Mouse (Mus musculus) hindbrain, embryonic 10.5 days (tissue): ENCODE measurements at regions not wholly inside any gene's neighbourhood (a gene's known extent, or its start where the extent isn't known, plus 50 kb on each side); places are given as distances from the start of the nearest gene placed in this dataset.

ENCODE experiments used
- DNase-seq: peaks from one replicate; pipeline ENCODE4 v3.0.0-alpha.2; 2017; ENCODE audit warnings: low spot score
- H3K27ac ChIP-seq: fragments of 300-500 bp; sonication (generic); 2 replicates; pipeline ENCODE4 v1.5.1; 2016; ENCODE audit warnings: mild to moderate bottlenecking, moderate library complexity
- H3K27me3 ChIP-seq: fragments of 300-500 bp; sonication (generic); 2 replicates; pipeline ENCODE4 v1.6.1; 2016; ENCODE audit warnings: mild to moderate bottlenecking; ENCODE audit not compliant: poor library complexity, insufficient read depth, severe bottlenecking
- H3K36me3 ChIP-seq: fragments of 300-500 bp; sonication (generic); 2 replicates; pipeline ENCODE4 v1.6.1; 2016; ENCODE audit warnings: mild to moderate bottlenecking, moderate library complexity
- H3K4me1 ChIP-seq: fragments of 300-500 bp; sonication (generic); replicated peaks from 2 replicates; pipeline ENCODE4 v1.6.1; 2016; ENCODE audit warnings: mild to moderate bottlenecking
- H3K4me3 ChIP-seq: fragments of 300-500 bp; sonication (generic); 2 replicates; pipeline ENCODE4 v1.5.1; 2016; ENCODE audit warnings: mild to moderate bottlenecking, moderate library complexity
- H3K9me3 ChIP-seq: fragments of 300-500 bp; sonication (generic); 2 replicates; pipeline ENCODE4 v1.6.1; 2016; ENCODE audit warnings: mild to moderate bottlenecking, moderate library complexity
- WGBS: fragments of 180-500 bp; shearing (Covaris S2); methylation state at CpG from one replicate; pipeline ENCODE4 v1.1.7; 2016; 5-methylcytosine and 5-hydroxymethylcytosine counted together

DNA sequence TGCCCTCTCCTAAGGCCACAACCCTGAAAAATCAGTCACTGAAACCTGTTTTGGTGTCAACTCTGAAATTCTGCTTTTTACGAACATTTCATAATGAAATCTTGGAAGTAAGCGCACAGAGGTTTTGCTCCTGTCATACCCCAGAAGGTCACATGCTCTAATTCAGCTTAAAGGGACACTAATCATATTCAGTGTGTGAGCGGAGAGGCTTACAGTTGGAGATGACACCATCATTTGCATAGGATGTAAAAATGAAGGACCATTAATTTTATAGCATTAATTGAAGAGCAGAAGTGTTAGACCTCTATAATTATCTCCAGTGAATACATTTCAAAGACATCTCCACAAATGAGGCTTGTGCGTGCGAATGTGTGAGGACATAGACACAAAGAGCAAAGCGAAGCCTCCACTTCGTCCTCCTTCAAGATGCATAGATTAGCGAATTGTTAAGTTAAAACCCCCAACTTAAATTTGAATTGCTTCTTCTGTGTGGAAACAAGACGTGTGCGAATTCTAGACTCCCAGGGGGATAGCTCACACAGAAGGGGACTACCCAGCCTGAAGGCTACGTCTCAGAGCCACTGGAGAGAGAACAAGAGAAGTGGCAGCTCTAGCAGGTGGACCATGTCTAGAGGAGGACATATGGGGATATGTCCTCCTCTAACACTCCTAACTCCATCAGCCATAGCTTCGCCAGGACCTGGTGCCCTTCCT, 479.0 kb upstream of the Kif2a start:
- H3K4me3 ChIP-seq = no peak overlapping the region
- H3K27ac ChIP-seq = no peak overlapping the region
- no peaks in the 10 kb centered on the region; the same call in 1 of the 2 replicates for H3K27me3 ChIP-seq
- no peaks in the 10 kb centered on the region for H3K9me3 ChIP-seq
- WGBS = 85% methylated on average over 12 of the region's 12 CpGs
- H3K4me1 ChIP-seq = peaks cover 9% of the 10 kb centered on the region
- H3K36me3 ChIP-seq = no peaks in the 10 kb centered on the region
- no peak for DNase-seq

DNA sequence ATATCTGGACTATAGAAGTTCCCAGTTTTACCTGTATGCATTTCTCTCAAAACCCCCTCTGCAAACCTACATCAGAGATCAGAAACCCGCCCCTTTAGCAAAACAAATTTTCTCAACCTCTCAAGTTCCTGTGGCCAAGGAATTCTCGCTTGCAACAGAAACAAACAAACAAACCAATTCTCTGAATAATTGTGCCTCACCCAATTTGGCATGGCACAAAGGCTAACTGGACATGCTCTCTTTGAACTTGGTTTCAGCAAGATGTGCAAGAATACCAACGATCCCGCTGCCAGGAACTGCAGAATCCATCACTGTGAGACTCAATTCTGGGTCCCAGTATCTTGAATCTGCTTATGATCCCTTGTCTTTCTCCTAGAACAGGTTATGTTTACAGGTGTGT, 477.4 kb upstream of the Kif2a start:
- Histone ChIP-seq H3K4me3 (no peak overlapping the region), H3K36me3 (no peaks in the 10 kb centered on the region), H3K27ac (no peak overlapping the region), H3K9me3 (no peaks in the 10 kb centered on the region), H3K27me3 (no peaks in the 10 kb centered on the region; the same call in 1 of the 2 replicates), H3K4me1 (peaks cover 16% of the 10 kb centered on the region)
- WGBS = 79% methylated on average over 4 of the region's 4 CpGs
- no peak for DNase-seq

DNA sequence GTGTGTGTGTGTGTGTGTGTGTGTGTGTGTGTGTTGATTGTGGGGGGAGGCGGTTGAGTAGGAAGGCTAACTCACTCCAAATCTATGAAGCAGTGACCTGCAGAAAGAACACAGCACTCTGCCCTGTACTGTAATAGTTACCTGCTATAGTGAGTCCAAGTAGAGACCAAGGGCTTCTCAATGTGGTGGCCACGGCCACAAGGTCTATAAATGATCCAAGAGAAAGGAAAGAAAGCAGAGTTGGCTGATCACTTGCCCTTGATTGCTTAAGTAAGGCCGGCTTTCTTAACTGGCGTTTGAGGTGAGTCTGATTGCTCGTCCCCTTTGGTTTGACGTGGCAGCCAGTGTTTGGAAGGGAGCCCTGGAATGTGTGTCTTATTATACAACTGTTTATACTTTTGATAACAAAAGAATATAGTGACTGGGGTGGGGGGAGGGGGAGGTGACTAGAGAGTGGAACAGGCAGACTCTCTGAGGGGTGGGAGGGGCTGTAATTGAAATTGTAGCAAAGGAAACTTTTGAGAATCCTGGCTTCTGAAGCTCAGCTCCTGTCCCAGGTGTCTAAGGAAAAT, 473.3 kb upstream of the Kif2a start:
- H3K4me1 ChIP-seq = peaks cover 17% of the 10 kb centered on the region; the same call in 1 of the 2 replicates

DNA sequence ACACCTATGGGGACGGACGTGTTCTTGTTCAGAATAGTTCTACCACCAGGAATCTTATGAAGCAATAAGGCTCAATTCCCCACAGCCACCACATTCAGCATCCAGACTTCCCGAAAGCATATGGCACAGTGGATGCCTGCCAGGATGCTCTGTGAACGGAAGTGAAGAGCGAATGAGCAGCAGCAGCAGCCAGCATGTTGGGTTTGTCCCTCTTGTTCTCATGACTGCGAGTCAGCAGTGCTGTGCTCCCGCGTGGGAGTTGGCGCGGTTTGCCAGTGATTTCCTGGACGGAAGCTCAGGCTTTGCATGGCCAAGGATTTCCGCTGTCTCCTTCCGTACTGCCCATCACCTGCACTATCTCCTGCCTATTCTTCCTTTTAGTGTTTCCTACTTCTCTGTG, 471.8 kb upstream of the Kif2a start:
- Histone ChIP-seq H3K36me3 (no peaks in the 10 kb centered on the region), H3K27ac (no peak overlapping the region), H3K27me3 (0 out of 2 replicates have a peak, but pooled peaks cover 5% of the 10 kb centered on the region), H3K4me3 (no peak overlapping the region), H3K9me3 (no peaks in the 10 kb centered on the region), H3K4me1 (peaks cover 17% of the 10 kb centered on the region; the same call in 1 of the 2 replicates)
- 91% methylated on average over 13 of the region's 13 CpGs for WGBS
- no peak for DNase-seq

More for the DNA sequence above, 473.3 kb upstream of the Kif2a start:
- no peaks in the 10 kb centered on the region for H3K9me3 ChIP-seq
- DNase-seq = no peak
- H3K27ac ChIP-seq = no peak overlapping the region
- 57% methylated on average over 6 of the region's 6 CpGs for WGBS
- no peaks in the 10 kb centered on the region for H3K36me3 ChIP-seq
- H3K27me3 ChIP-seq = 0 out of 2 replicates have a peak, but pooled peaks cover 5% of the 10 kb centered on the region
- H3K4me3 ChIP-seq = no peak overlapping the region

DNA sequence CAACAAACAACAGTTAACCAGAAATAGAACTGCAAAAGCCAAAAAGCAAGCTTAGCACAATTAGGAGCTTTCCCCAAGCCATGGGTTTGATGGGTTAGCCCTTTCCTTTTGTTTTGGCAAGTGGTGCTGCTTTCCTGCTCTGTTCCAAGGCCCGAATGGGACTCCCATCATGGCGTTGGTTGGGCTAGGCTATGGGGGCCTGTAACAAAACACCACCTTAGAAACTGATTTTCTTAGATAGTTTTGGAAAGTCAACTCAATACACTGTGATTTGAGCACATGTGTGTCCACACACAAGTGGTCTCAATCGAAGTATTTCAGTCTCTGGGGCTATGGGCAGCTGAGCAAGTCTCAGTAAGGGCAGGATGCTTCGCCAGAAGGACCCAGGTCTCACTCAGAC, 470.5 kb upstream of the Kif2a start:
- Histone ChIP-seq H3K27me3 (0 out of 2 replicates have a peak, but pooled peaks cover 5% of the 10 kb centered on the region), H3K4me1 (peaks cover 17% of the 10 kb centered on the region; the same call in 1 of the 2 replicates), H3K27ac (no peak overlapping the region), H3K4me3 (no peak overlapping the region), H3K9me3 (no peaks in the 10 kb centered on the region), H3K36me3 (no peaks in the 10 kb centered on the region)
- DNase-seq = no peak
- 91% methylated on average over 4 of the region's 4 CpGs for WGBS

DNA sequence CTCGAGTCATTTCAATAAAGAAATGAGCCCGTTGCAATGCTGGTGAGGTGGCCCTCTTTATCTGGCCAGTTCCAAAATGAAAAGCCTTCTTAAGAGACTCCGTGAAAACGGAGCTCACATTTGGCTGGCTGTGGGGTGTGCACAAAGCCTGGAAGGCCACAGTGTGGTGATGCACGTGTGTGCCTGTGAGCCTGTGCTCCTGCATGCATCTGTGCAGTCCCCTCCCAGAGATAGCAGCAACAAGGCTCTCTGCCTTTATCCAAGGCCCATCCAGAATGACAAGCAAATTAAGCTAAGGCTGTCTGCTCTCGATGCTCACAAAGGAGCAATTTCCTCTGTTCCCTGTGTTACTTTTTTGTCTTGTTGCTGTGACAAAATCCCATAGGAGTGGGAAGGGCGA, 469.5 kb upstream of the Kif2a start:
- H3K27me3 ChIP-seq = 0 out of 2 replicates have a peak, but pooled peaks cover 5% of the 10 kb centered on the region
- H3K4me3 ChIP-seq = no peak overlapping the region
- H3K27ac ChIP-seq = peak overlapping the region; percentile 66
- H3K9me3 ChIP-seq = no peaks in the 10 kb centered on the region
- WGBS = 61% methylated on average over 7 of the region's 7 CpGs
- DNase-seq = no peak
- H3K4me1 ChIP-seq = peaks cover 17% of the 10 kb centered on the region; the same call in 1 of the 2 replicates
- H3K36me3 ChIP-seq = no peaks in the 10 kb centered on the region

DNA sequence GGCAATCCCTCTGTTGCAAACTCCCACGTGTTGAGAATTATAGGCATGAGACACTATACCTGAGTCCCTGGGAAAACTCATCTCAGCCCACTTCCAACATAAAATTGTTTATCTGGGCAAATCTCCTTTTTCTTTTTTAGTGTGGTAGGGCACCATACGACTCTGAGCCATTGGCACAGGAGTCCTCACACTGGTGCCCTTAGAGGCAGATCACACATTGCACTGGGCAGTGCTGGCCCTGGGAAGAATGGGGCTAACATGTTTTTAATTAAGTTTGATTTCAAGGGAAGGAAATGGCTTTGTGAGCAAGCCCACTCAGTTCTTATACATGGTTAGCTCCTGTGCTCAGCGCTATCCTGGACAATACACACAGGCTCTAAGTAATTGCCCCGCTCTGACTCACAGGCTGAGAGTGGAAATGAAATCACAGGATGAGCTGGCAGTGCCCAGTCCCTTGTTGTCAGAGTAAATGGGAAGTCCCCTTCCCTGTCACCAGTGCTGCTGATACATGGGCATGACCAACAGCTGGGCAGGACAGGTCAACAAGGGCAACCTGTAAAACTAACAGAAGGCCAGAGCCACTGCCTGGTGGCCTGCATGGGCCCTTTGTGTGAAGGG, 463.6 kb upstream of the Kif2a start:
- no peaks in the 10 kb centered on the region for H3K9me3 ChIP-seq
- H3K36me3 ChIP-seq = no peaks in the 10 kb centered on the region
- peaks cover 21% of the 10 kb centered on the region for H3K4me1 ChIP-seq
- H3K4me3 ChIP-seq = no peak overlapping the region
- 84% methylated on average over 4 of the region's 4 CpGs for WGBS
- H3K27me3 ChIP-seq = no peaks in the 10 kb centered on the region
- no peak for DNase-seq
- H3K27ac ChIP-seq = no peak overlapping the region; the same call in 1 of the 2 replicates

DNA sequence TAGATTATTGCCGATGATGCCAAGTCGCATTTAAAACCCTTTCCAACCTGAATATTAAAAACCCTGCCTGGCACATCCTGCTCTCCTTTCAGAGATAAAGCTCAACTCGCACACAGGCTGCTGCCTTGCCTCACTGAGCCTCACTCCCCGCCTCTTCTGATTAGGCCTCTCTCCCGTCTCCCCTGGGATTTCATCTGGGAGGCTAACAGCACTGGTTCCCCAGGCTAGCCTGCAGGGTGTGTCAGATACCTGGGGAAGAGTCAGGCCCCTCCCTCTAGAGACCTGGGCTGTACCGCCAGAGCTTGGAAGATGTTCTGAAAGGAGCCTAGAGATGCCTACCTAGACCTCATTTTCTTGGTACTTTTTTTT, 462.7 kb upstream of the Kif2a start:
- Histone ChIP-seq H3K36me3 (no peaks in the 10 kb centered on the region), H3K9me3 (no peaks in the 10 kb centered on the region), H3K27ac (peak overlapping the region; percentile 68; the same call in 1 of the 2 replicates), H3K4me3 (no peak overlapping the region), H3K27me3 (no peaks in the 10 kb centered on the region), H3K4me1 (peaks cover 21% of the 10 kb centered on the region)
- 39% methylated on average over 6 of the region's 6 CpGs for WGBS
- no peak for DNase-seq

DNA sequence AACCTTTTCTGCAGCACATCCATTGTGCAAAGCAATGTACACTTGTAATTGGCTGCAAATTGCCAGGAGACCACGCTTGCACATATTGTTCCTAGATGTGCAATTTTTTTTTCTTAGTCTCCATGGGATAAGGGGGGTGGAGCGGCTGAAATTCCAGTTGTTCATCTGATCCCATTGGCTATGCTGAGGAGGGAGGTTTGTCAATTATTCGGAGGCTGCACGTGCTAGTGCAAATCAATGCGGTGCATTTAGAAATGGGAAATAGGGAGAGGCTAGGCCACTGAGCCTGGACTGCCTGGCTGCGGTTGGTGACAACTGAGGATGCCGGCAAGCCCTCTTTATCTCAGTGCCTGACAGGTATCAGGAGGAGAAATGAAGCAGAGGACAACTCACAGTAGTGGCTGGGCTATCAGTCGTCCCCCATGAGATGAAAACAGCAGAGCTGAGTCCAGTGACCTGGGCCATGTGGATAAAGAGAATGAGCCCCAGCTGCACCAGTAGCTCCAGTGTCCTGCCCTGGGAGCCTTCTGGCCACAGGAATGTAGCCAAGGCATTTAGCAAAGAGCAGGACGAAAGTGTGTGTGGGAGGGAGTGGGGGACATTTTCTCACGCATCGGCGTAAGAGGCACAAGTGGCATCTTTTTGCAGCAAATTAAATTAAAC, 462.2 kb upstream of the Kif2a start:
- H3K27ac ChIP-seq = peak overlapping the region; percentile 68
- H3K36me3 ChIP-seq = no peaks in the 10 kb centered on the region
- no peaks in the 10 kb centered on the region for H3K9me3 ChIP-seq
- no peak overlapping the region for H3K4me3 ChIP-seq
- 44% methylated on average over 12 of the region's 12 CpGs for WGBS
- no peak for DNase-seq
- H3K27me3 ChIP-seq = no peaks in the 10 kb centered on the region
- H3K4me1 ChIP-seq = peaks cover 21% of the 10 kb centered on the region

DNA sequence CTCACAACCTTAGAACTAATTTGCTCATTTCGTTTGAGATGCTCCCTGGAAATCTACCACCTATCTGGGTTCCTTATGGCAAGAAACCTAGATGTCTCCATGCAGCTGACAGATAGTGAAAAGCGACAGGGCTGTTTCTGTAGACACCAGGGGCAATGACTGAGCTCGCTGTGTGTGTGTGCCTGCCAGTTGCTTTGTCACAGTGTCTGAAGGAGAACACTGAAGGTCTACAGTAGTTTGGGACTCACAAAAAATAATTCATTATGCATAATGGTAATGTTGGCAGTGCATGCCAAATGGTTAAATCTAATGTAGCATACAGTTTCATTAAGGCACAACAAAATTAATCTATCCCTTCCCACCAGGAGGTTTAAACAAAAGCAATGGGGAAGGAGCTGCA, 453.2 kb upstream of the Kif2a start:
- 78% methylated on average over 3 of the region's 3 CpGs for WGBS

DNA sequence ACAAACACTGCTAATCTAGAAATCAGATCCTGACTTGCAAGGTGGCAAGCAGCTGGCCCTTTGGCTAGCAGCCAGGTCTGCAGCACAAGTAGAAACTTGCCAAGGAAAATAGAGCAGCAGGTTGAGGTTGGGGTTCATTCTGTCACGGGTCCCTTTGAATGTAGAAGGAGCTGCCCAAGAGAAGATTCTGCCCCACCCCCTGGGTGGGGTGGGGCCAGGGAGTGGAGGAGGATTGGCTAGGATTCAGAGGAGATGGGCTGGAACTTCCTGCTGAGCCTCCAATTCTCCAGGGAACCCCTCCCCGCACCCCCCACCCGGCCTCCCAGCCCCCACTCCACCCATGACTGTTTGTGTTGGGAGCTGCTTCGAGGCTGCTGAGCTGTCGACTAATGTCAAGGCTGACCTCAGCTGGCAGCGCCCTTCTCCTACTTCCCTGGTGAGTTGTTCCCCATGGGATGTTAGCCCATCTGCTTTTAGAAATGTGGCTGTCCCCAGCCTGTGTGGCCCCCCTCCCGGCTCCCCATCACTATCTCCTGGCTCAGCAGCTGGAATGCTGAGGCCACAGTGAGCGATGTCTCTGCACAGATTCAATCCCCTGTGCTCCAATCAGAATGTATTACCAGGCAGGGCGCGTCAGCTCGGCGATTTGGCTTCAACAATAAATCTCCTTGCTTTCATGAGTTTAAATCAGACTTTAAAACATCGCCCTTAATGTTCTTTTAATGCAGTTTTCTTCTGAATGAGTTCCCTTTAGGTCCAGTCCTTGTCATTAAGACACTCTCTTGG, 447.8 kb upstream of the Kif2a start:
- peaks cover 28% of the 10 kb centered on the region for H3K4me1 ChIP-seq
- H3K9me3 ChIP-seq = no peaks in the 10 kb centered on the region
- H3K27me3 ChIP-seq = peaks cover 14% of the 10 kb centered on the region; the same call in 1 of the 2 replicates
- peak; percentile 35 for DNase-seq
- H3K4me3 ChIP-seq = peak overlapping the region; percentile 41
- WGBS = 3% methylated on average over 13 of the region's 13 CpGs
- H3K27ac ChIP-seq = peak overlapping the region; percentile 68
- no peaks in the 10 kb centered on the region for H3K36me3 ChIP-seq

More for the DNA sequence above, 453.2 kb upstream of the Kif2a start:
- Histone ChIP-seq H3K4me1 (peaks cover 9% of the 10 kb centered on the region), H3K4me3 (no peak overlapping the region), H3K9me3 (no peaks in the 10 kb centered on the region), H3K27ac (no peak overlapping the region), H3K27me3 (peaks cover 14% of the 10 kb centered on the region; the same call in 1 of the 2 replicates), H3K36me3 (no peaks in the 10 kb centered on the region)
- no peak for DNase-seq

DNA sequence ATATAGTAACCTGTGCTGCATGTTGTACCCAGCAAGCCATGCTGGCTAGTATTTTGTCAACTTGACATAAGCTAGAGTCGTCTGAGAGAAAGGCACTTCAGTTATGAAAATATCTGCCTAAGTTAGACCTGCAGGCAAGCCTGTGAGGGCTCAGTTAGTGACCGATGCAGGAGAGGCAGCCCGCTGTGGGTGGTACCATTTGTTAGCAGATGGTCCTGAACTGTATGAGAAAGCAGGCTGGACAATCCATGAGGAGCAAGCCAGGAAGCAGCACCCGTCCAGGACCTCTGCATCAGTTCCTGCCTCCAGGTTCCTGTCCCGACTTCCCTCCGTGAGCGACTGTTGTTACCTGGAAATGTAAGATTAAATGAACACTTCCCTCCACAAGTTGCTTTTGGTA, 440.9 kb upstream of the Kif2a start:
- Histone ChIP-seq H3K27ac (no peak overlapping the region), H3K27me3 (peaks cover 6% of the 10 kb centered on the region; the same call in 1 of the 2 replicates), H3K36me3 (no peaks in the 10 kb centered on the region), H3K4me3 (no peak overlapping the region), H3K4me1 (peaks cover 20% of the 10 kb centered on the region), H3K9me3 (no peaks in the 10 kb centered on the region)
- 92% methylated on average over 7 of the region's 7 CpGs for WGBS
- no peak for DNase-seq
